Comparison of ENCODE assay signal across 18 mouse cellular contexts in genomic region chr11:106163546-106163945, GRCm38 (mm10). TPM values are rescaled to one million over a fixed set of nuclear protein-coding genes. Genes with fewer than 3 reads are reported as not detected.
DNase-seq lines count a peak whose midpoint lies in the region; ATAC-seq and TF ChIP-seq lines count a peak whose summit lies in the region.
"Had no signal": no experiment of that assay in that cellular context is flagged by ENCODE, and none has a peak within 500 bp of the region (broad histone marks: within the 10 kb centered on the region; RNA-seq: fewer than 3 reads in every experiment).

No protein-coding gene starts in this region.

- WGBS in bone marrow, adult 2 months: 57% methylated on average over 4 of the region's 4 CpGs
- WGBS in heart, postnatal 0 days: 61% methylated on average over 4 of the region's 4 CpGs
- 64% methylated on average over 4 of the region's 4 CpGs for WGBS in liver, embryonic 12.5 days (ENCODE audit: insufficient replicate concordance)

- no peak overlapping the region for H3K4me2 ChIP-seq in heart, postnatal 0 days (ENCODE audit: low read depth, low read length)
- no peak overlapping the region for H3K4me2 ChIP-seq in liver, embryonic 12.5 days
- H3K4me2 ChIP-seq: embryonic facial prominence, embryonic 15.5 days; hindbrain, embryonic 14.5 days; limb, embryonic 12.5 days; midbrain, embryonic 13.5 days had no signal

- H3K4me3 ChIP-seq in bone marrow, adult 2 months (replicated peaks; ENCODE audit: control insufficient read depth, low read depth, low read length): no peak overlapping the region
- H3K4me3 ChIP-seq in heart, postnatal 0 days (ENCODE audit: low read depth, low read length): no peak overlapping the region
- no peak overlapping the region for H3K4me3 ChIP-seq in liver, embryonic 12.5 days
- H3K4me3 ChIP-seq: embryonic facial prominence, embryonic 15.5 days; limb, embryonic 12.5 days; midbrain, embryonic 13.5 days had no signal

- DNase-seq in cerebellum, adult 9-10 months: peak; percentile 23
- DNase-seq in cerebellum, postnatal 10 days: no peak
- no peak for DNase-seq in heart, postnatal 0 days (ENCODE audit: low spot score)
- no peak for DNase-seq in c-Kit-positive CD71-positive TER-119-positive erythroid progenitor cells, embryonic 14.5 days (ENCODE audit: low spot score)
- DNase-seq in spleen, postnatal 36 days (ENCODE audit: low spot score in 2 of 2): no peak
- DNase-seq: cerebellum, adult 11-12 months; layer of hippocampus, adult 9-11 months; thymus, adult 18-20 months had no signal

- H3K36me3 ChIP-seq in heart, postnatal 0 days (replicated peaks; ENCODE audit: control insufficient read depth, insufficient read depth, low read length): peaks cover 24% of the 10 kb centered on the region
- peaks cover 38% of the 10 kb centered on the region for H3K36me3 ChIP-seq in liver, embryonic 12.5 days

- no peak for ATAC-seq in heart, postnatal 0 days (ENCODE audit: insufficient read depth, low read depth)
- ATAC-seq in liver, embryonic 12.5 days: no peak
- no peak for ATAC-seq in CD4-positive, CD25-positive, alpha-beta regulatory T cell, adult 4 months
- ATAC-seq: activated CD4-positive, CD25-positive, alpha-beta regulatory T cell, adult 4 months; midbrain, embryonic 13.5 days had no signal

- no peak for TF ChIP-seq POLR2A in bone marrow, adult 2 months (IDR thresholded peaks at IDR 0.05; ENCODE audit: borderline replicate concordance, control insufficient read depth, low read depth, low read length)

- no peak for TF ChIP-seq EP300 in heart, postnatal 0 days (IDR thresholded peaks at IDR 0.05; ENCODE audit: low read depth)

- H3K9me3 ChIP-seq in heart, postnatal 0 days (replicated peaks; ENCODE audit: control insufficient read depth, low read length): no peaks in the 10 kb centered on the region
- no peaks in the 10 kb centered on the region for H3K9me3 ChIP-seq in liver, embryonic 12.5 days (replicated peaks)
- H3K9me3 ChIP-seq: embryonic facial prominence, embryonic 15.5 days; G1E; limb, embryonic 12.5 days; midbrain, embryonic 13.5 days had no signal

- H3K4me1 ChIP-seq in bone marrow, adult 2 months (ENCODE audit: control insufficient read depth, insufficient read depth, low read length): peaks cover 9% of the 10 kb centered on the region
- H3K4me1 ChIP-seq in heart, postnatal 0 days (ENCODE audit: control insufficient read depth, insufficient read depth): no peaks in the 10 kb centered on the region
- H3K4me1 ChIP-seq in liver, embryonic 12.5 days: peaks cover 25% of the 10 kb centered on the region

- peak overlapping the region; percentile 31; the same call in 1 of the 2 replicates for H3K27ac ChIP-seq in bone marrow, adult 2 months (ENCODE audit: control insufficient read depth, insufficient read depth, low read depth, low read length, poor library complexity)
- H3K27ac ChIP-seq in heart, postnatal 0 days (ENCODE audit: low read depth): peak overlapping the region; percentile 54; the same call in 1 of the 2 replicates
- peak overlapping the region; percentile 22; the same call in 1 of the 2 replicates for H3K27ac ChIP-seq in liver, embryonic 12.5 days
- H3K27ac ChIP-seq: embryonic facial prominence, embryonic 15.5 days; hindbrain, embryonic 14.5 days; limb, embryonic 12.5 days; midbrain, embryonic 13.5 days had no signal

- TF ChIP-seq CTCF in bone marrow, adult 2 months (IDR thresholded peaks at IDR 0.05; ENCODE audit: control insufficient read depth, insufficient read depth, low read length): no peak
- TF ChIP-seq CTCF in heart, postnatal 0 days (IDR thresholded peaks at IDR 0.05; ENCODE audit: low read depth): no peak

- no peaks in the 10 kb centered on the region for H3K27me3 ChIP-seq in heart, postnatal 0 days (ENCODE audit: control insufficient read depth, insufficient read depth, low read length)
- peaks cover 32% of the 10 kb centered on the region for H3K27me3 ChIP-seq in liver, embryonic 12.5 days (replicated peaks)
- H3K27me3 ChIP-seq: embryonic facial prominence, embryonic 15.5 days; limb, embryonic 12.5 days; midbrain, embryonic 13.5 days had no signal

- H3K9ac ChIP-seq in heart, postnatal 0 days (replicated peaks; ENCODE audit: low read depth, low read length): no peak overlapping the region
- no peak overlapping the region for H3K9ac ChIP-seq in liver, embryonic 12.5 days
- H3K9ac ChIP-seq: embryonic facial prominence, embryonic 15.5 days; hindbrain, embryonic 14.5 days; limb, embryonic 12.5 days; midbrain, embryonic 13.5 days had no signal

RNA-seq across cellular contexts. Expression of gene Limd2, which starts 2.9 kb away (rescaled TPM):
- 45.8 and 98.2 TPM in 2 replicates for polyA plus RNA-seq in bone marrow, adult 2 months (2011; ENCODE audit: insufficient read depth, insufficient read length, low replicate concordance, missing spikeins)
- total RNA-seq in heart, postnatal 0 days (2014; rRNA removed; ENCODE audit: low replicate concordance): 8.2 and 34.8 TPM in 2 replicates
- polyA plus RNA-seq in heart, postnatal 0 days (2015; fragmentation: Nextera tagmentation; extraction: Ambion mirVana): 40.4 and 44.6 TPM in 2 replicates
- 109 and 112 TPM in 2 replicates for polyA plus RNA-seq in liver, embryonic 12.5 days (2016; fragmentation: Nextera tagmentation; extraction: Ambion mirVana)
- 100 to 1,000 TPM; 597 to 715 TPM for polyA plus RNA-seq in CD4-positive, CD25-positive, alpha-beta regulatory T cell, adult 4 months (2017; shearing (Covaris generic))

RNA-seq across cellular contexts. Expression of gene Gm10840, which starts 2.9 kb away (rescaled TPM):
- polyA plus RNA-seq in bone marrow, adult 2 months (2011; ENCODE audit: insufficient read depth, insufficient read length, low replicate concordance, missing spikeins): not detected in 2 replicates
- not detected in 2 replicates for total RNA-seq in heart, postnatal 0 days (2014; rRNA removed; ENCODE audit: low replicate concordance)
- not detected in 2 replicates for polyA plus RNA-seq in heart, postnatal 0 days (2015; fragmentation: Nextera tagmentation; extraction: Ambion mirVana)
- not detected in 2 replicates for polyA plus RNA-seq in liver, embryonic 12.5 days (2016; fragmentation: Nextera tagmentation; extraction: Ambion mirVana)
- polyA plus RNA-seq in CD4-positive, CD25-positive, alpha-beta regulatory T cell, adult 4 months (2017; shearing (Covaris generic)): not detected
- total RNA-seq: G1E had no signal
- polyA plus RNA-seq: activated CD4-positive, CD25-positive, alpha-beta regulatory T cell, adult 4 months; G1E; hindbrain, embryonic 14.5 days; limb, embryonic 12.5 days; midbrain, embryonic 13.5 days; small intestine, adult 2 months had no signal

RNA-seq across cellular contexts. Expression of gene Strada, which starts 38.4 kb away (rescaled TPM):
- 9.2 and 21.7 TPM in 2 replicates for polyA plus RNA-seq in bone marrow, adult 2 months (2011; ENCODE audit: insufficient read depth, insufficient read length, low replicate concordance, missing spikeins)
- total RNA-seq in heart, postnatal 0 days (2014; rRNA removed; ENCODE audit: low replicate concordance): 12.6 and 18.7 TPM in 2 replicates
- 12.6 and 13.0 TPM in 2 replicates for polyA plus RNA-seq in heart, postnatal 0 days (2015; fragmentation: Nextera tagmentation; extraction: Ambion mirVana)
- polyA plus RNA-seq in liver, embryonic 12.5 days (2016; fragmentation: Nextera tagmentation; extraction: Ambion mirVana): 12.2 and 12.6 TPM in 2 replicates
- 10 to 100 TPM; 34.5 to 40.0 TPM for polyA plus RNA-seq in CD4-positive, CD25-positive, alpha-beta regulatory T cell, adult 4 months (2017; shearing (Covaris generic))

RNA-seq across cellular contexts. Expression of gene Ccdc47, which starts 52.6 kb away (rescaled TPM):
- polyA plus RNA-seq in bone marrow, adult 2 months (2011; ENCODE audit: insufficient read depth, insufficient read length, low replicate concordance, missing spikeins): 24.4 and 27.9 TPM in 2 replicates
- 22.0 and 23.6 TPM in 2 replicates for total RNA-seq in heart, postnatal 0 days (2014; rRNA removed; ENCODE audit: low replicate concordance)
- polyA plus RNA-seq in heart, postnatal 0 days (2015; fragmentation: Nextera tagmentation; extraction: Ambion mirVana): 80.6 and 89.8 TPM in 2 replicates
- 53.9 and 56.6 TPM in 2 replicates for polyA plus RNA-seq in liver, embryonic 12.5 days (2016; fragmentation: Nextera tagmentation; extraction: Ambion mirVana)
- polyA plus RNA-seq in CD4-positive, CD25-positive, alpha-beta regulatory T cell, adult 4 months (2017; shearing (Covaris generic)): 10 to 100 TPM; 92.6 to 96.6 TPM

RNA-seq across cellular contexts. Expression of gene Ddx42, which starts 53.2 kb away (rescaled TPM):
- 20.2 and 33.5 TPM in 2 replicates for polyA plus RNA-seq in bone marrow, adult 2 months (2011; ENCODE audit: insufficient read depth, insufficient read length, low replicate concordance, missing spikeins)
- 15.8 and 17.8 TPM in 2 replicates for total RNA-seq in heart, postnatal 0 days (2014; rRNA removed; ENCODE audit: low replicate concordance)
- 25.5 and 29.2 TPM in 2 replicates for polyA plus RNA-seq in heart, postnatal 0 days (2015; fragmentation: Nextera tagmentation; extraction: Ambion mirVana)
- polyA plus RNA-seq in liver, embryonic 12.5 days (2016; fragmentation: Nextera tagmentation; extraction: Ambion mirVana): 42.3 and 42.6 TPM in 2 replicates
- polyA plus RNA-seq in CD4-positive, CD25-positive, alpha-beta regulatory T cell, adult 4 months (2017; shearing (Covaris generic)): 100 to 1,000 TPM in 1 of 2 experiments, 10 to 100 TPM in 1; 84.7 to 135 TPM
